Mouse (Mus musculus): ENCODE data around the gene Cmss1. TPM values are rescaled to one million over a fixed set of nuclear protein-coding genes. Genes with fewer than 3 reads are reported as not detected.

Gene Cmss1
- polyA plus RNA-seq, 1 experiment from 2014 or later: 67.9 TPM

GRCm38 (mm10) chr16:57490691-57491090, 116.0 kb downstream of the Cmss1 start:
- TF ChIP-seq CTCF (IDR thresholded peaks at IDR 0.05; ENCODE audit: low read depth): no peak
- H3K4me3 ChIP-seq (ENCODE audit: low read depth, low read length): no peak overlapping the region
- WGBS: 89% methylated on average over 8 of the region's 8 CpGs
- DNase-seq (no peak), ATAC-seq (ENCODE audit: insufficient read depth) (no peak)
- H3K4me2 ChIP-seq: no peak overlapping the region
- H3K27me3 ChIP-seq (ENCODE audit: insufficient read depth, low read length): no peaks in the 10 kb centered on the region
- H3K9me3 ChIP-seq (ENCODE audit: low read depth, low read length): no peaks in the 10 kb centered on the region
- no peak overlapping the region for H3K9ac ChIP-seq
- H3K36me3 ChIP-seq (ENCODE audit: insufficient read depth): no peaks in the 10 kb centered on the region
- H3K27ac ChIP-seq (ENCODE audit: low read depth): no peak overlapping the region
- H3K4me1 ChIP-seq (ENCODE audit: insufficient read depth): no peaks in the 10 kb centered on the region

- H3K4me2 ChIP-seq: no peak overlapping the region
- ATAC-seq (ENCODE audit: insufficient read depth) (no peak), DNase-seq (no peak)
- no peaks in the 10 kb centered on the region for H3K36me3 ChIP-seq (ENCODE audit: insufficient read depth)
- no peak overlapping the region for H3K4me3 ChIP-seq (ENCODE audit: low read depth, low read length)
- 0 out of 2 replicates have a peak, but pooled peaks cover 3% of the 10 kb centered on the region for H3K4me1 ChIP-seq (ENCODE audit: insufficient read depth)
- H3K27me3 ChIP-seq (ENCODE audit: insufficient read depth, low read length): no peaks in the 10 kb centered on the region
- no peak for TF ChIP-seq CTCF (IDR thresholded peaks at IDR 0.05; ENCODE audit: low read depth)
- H3K9me3 ChIP-seq (ENCODE audit: low read depth, low read length): no peaks in the 10 kb centered on the region
- H3K27ac ChIP-seq (ENCODE audit: low read depth): no peak overlapping the region
- H3K9ac ChIP-seq: no peak overlapping the region
Measured at GRCm38 (mm10) chr16:57488661-57489060, 118.0 kb downstream of the Cmss1 start.

GRCm38 (mm10) chr16:57486266-57486665, 120.4 kb downstream of the Cmss1 start:
- Histone ChIP-seq H3K4me2 (no peak overlapping the region), H3K9me3 (ENCODE audit: low read depth, low read length) (no peaks in the 10 kb centered on the region), H3K27me3 (ENCODE audit: insufficient read depth, low read length) (0 out of 2 replicates have a peak, but pooled peaks cover 8% of the 10 kb centered on the region), H3K27ac (ENCODE audit: low read depth) (no peak overlapping the region), H3K4me1 (ENCODE audit: insufficient read depth) (peaks cover 6% of the 10 kb centered on the region; the same call in 1 of the 2 replicates), H3K4me3 (ENCODE audit: low read depth, low read length) (no peak overlapping the region), H3K36me3 (ENCODE audit: insufficient read depth) (no peaks in the 10 kb centered on the region), H3K9ac (no peak overlapping the region)
- TF ChIP-seq CTCF (IDR thresholded peaks at IDR 0.05; ENCODE audit: low read depth): no peak
- no peak for ATAC-seq (ENCODE audit: insufficient read depth)
- 85% methylated on average over 5 of the region's 5 CpGs for WGBS
- DNase-seq: no peak

- Histone ChIP-seq H3K27me3 (ENCODE audit: insufficient read depth, low read length) (0 out of 2 replicates have a peak, but pooled peaks cover 8% of the 10 kb centered on the region), H3K4me1 (ENCODE audit: insufficient read depth) (peaks cover 6% of the 10 kb centered on the region; the same call in 1 of the 2 replicates), H3K4me3 (ENCODE audit: low read depth, low read length) (no peak overlapping the region), H3K9ac (no peak overlapping the region), H3K27ac (ENCODE audit: low read depth) (no peak overlapping the region), H3K4me2 (no peak overlapping the region), H3K9me3 (ENCODE audit: low read depth, low read length) (no peaks in the 10 kb centered on the region), H3K36me3 (ENCODE audit: insufficient read depth) (no peaks in the 10 kb centered on the region)
- 71% methylated on average over 9 of the region's 9 CpGs for WGBS
- no peak for ATAC-seq (ENCODE audit: insufficient read depth)
- peak; percentile 56 for DNase-seq
- no peak for TF ChIP-seq CTCF (IDR thresholded peaks at IDR 0.05; ENCODE audit: low read depth)
Measured at GRCm38 (mm10) chr16:57485265-57485664, 121.4 kb downstream of the Cmss1 start.

GRCm38 (mm10) chr16:57484043-57484795, 122.4 kb downstream of the Cmss1 start:
- DNase-seq: peak; percentile 77
- 24% methylated on average over 12 of the region's 12 CpGs for WGBS

GRCm38 (mm10) chr16:57483503-57483902, 123.2 kb downstream of the Cmss1 start:
- TF ChIP-seq CTCF (IDR thresholded peaks at IDR 0.05; ENCODE audit: low read depth): no peak
- H3K9me3 ChIP-seq (ENCODE audit: low read depth, low read length): no peaks in the 10 kb centered on the region
- no peak overlapping the region for H3K4me2 ChIP-seq
- DNase-seq: no peak
- no peaks in the 10 kb centered on the region for H3K36me3 ChIP-seq (ENCODE audit: insufficient read depth)
- H3K4me3 ChIP-seq (ENCODE audit: low read depth, low read length): no peak overlapping the region
- no peak overlapping the region for H3K9ac ChIP-seq
- 35% methylated on average over 2 of the region's 2 CpGs for WGBS
- H3K27ac ChIP-seq (ENCODE audit: low read depth): no peak overlapping the region; the same call in 1 of the 2 replicates
- H3K27me3 ChIP-seq (ENCODE audit: insufficient read depth, low read length): 0 out of 2 replicates have a peak, but pooled peaks cover 8% of the 10 kb centered on the region
- no peak for ATAC-seq (ENCODE audit: insufficient read depth)
- peaks cover 6% of the 10 kb centered on the region; the same call in 1 of the 2 replicates for H3K4me1 ChIP-seq (ENCODE audit: insufficient read depth)

More at GRCm38 (mm10) chr16:57484043-57484795, 122.4 kb downstream of the Cmss1 start:
- H3K36me3 ChIP-seq (ENCODE audit: insufficient read depth): no peaks in the 10 kb centered on the region
- H3K4me1 ChIP-seq (ENCODE audit: insufficient read depth): peaks cover 6% of the 10 kb centered on the region; the same call in 1 of the 2 replicates
- ATAC-seq (ENCODE audit: insufficient read depth): peak; percentile 83
- no peak overlapping the region for H3K9ac ChIP-seq
- peak overlapping the region; percentile 71 for H3K27ac ChIP-seq (ENCODE audit: low read depth)
- 0 out of 2 replicates have a peak, but pooled peaks cover 8% of the 10 kb centered on the region for H3K27me3 ChIP-seq (ENCODE audit: insufficient read depth, low read length)
- no peak for TF ChIP-seq CTCF (IDR thresholded peaks at IDR 0.05; ENCODE audit: low read depth)
- 0 out of 2 replicates have a peak overlapping the region, but pooled peaks have one; percentile 12 for H3K4me2 ChIP-seq
- H3K9me3 ChIP-seq (ENCODE audit: low read depth, low read length): no peaks in the 10 kb centered on the region
- no peak overlapping the region for H3K4me3 ChIP-seq (ENCODE audit: low read depth, low read length)

- H3K36me3 ChIP-seq (ENCODE audit: insufficient read depth): no peaks in the 10 kb centered on the region
- no peak overlapping the region for H3K27ac ChIP-seq (ENCODE audit: low read depth)
- no peak overlapping the region for H3K9ac ChIP-seq
- H3K9me3 ChIP-seq (ENCODE audit: low read depth, low read length): no peaks in the 10 kb centered on the region
- ATAC-seq (ENCODE audit: insufficient read depth) (no peak), DNase-seq (peak; percentile 28)
- H3K4me2 ChIP-seq: no peak overlapping the region
- H3K27me3 ChIP-seq (ENCODE audit: insufficient read depth, low read length): 0 out of 2 replicates have a peak, but pooled peaks cover 8% of the 10 kb centered on the region
- H3K4me1 ChIP-seq (ENCODE audit: insufficient read depth): peaks cover 6% of the 10 kb centered on the region; the same call in 1 of the 2 replicates
- 28% methylated on average over 4 of the region's 4 CpGs for WGBS
- no peak for TF ChIP-seq CTCF (IDR thresholded peaks at IDR 0.05; ENCODE audit: low read depth)
- H3K4me3 ChIP-seq (ENCODE audit: low read depth, low read length): no peak overlapping the region
Measured at GRCm38 (mm10) chr16:57482911-57483310, 123.8 kb downstream of the Cmss1 start.
